Mouse (Mus musculus) gastrocnemius, postnatal 4 days (tissue): Measurements from ENCODE around the gene Uap1l1. TPM values are rescaled to one million over a fixed set of nuclear protein-coding genes. Genes with fewer than 3 reads are reported as not detected.

Experiments used
- DNase-seq, 2 experiments: peaks; one replicate each; pipeline ENCODE4 v3.0.0; 2021 to 2022; ENCODE audit warnings: low spot score in 2 of 2, mixed read lengths in 2 of 2
- total RNA-seq, 2 experiments: library from RNA; stranded (reverse); gene quantifications; 2 replicates each; pipeline ENCODE4 v1.2.3; 2021

The Uap1l1 gene
- total RNA-seq, 2 experiments from 2014 or later = 11.2 to 14.3 TPM

DNA sequence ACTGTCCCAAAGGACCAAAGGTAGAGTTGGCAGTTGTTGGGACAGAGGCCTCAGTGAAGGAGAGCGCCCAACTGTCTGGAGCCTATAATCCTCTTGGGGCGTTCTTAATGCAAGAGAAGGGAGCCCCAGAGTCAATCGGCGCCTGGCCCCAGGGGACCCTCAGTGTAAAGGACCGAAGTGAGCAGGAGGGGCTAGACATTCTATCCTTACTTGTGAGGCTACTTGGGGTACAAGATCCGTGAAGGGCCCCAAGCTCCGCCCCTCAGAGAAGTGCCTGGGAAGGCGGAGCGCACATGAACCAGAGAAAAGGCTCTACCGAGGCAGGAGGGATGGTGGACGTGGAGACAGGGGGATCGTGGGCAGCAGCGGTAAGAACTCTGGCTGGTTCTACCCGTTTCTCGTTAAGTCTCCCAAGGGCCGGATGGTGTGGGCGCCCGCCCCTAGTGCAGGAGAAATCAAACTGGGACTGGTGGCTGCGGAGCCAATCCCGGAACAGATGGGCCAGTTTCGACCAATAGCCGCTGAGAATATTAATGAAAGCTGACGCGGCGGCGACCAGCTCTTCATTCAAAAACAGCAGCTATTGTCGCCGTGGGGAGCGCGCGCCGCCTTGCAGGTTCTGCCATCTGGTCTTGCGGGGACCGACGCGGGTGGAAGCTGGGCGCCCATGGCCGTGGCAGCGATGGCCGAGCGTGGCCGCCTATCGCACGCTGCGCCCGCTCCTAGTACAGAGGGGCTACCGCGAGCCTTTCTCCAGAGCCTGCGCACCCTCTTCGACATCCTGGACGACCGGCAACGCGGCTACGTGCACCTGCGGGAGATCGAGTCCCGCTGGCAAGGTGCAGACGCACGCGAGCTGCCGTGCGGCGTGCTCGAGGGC, 6.5 kb upstream of the Uap1l1 start, which contains the start of gene Sapcd2:
Sapcd2 (plus strand) TSS at position 558 of the 880 bp plus-strand sequence.
- peak; percentile 60 to 82 for DNase-seq

DNA sequence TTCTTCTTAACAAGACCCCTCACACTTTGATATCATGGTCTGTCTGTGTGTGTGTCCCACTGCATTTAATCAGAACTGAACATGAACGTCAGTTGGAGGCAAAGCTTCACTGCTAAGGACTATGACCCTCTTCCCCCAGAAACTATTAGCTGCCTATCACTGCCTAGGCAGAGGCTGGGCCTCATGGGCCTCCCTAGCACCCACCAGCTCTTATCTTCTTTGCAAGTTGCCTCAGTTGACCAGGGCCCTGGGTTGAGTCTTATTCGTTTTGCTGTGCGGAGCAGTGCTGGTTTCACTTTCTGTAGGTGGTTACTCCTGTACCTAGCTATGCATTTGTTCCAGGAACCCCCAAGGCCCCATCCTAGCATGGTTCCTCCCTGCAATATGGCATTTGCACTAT, 4.5 kb upstream of the Uap1l1 start:
- no peak for DNase-seq

DNA sequence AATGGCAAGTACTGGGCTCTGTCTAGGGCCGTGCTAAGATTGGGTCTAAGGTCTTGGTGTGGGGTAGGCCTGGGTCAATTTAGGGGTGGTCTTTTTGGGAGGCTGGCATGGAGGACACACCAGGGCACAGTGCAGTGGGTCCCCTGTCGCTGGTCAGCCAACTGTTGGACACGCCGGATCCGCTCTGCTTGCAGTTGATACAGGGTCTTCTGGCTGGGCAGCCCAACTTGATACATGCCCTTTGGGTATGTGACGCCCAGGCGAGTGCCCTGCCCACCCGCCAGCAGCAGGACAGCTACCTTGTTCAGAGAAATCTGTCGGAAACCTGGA, 756 bp downstream of the Uap1l1 start:
- DNase-seq = no peak

DNA sequence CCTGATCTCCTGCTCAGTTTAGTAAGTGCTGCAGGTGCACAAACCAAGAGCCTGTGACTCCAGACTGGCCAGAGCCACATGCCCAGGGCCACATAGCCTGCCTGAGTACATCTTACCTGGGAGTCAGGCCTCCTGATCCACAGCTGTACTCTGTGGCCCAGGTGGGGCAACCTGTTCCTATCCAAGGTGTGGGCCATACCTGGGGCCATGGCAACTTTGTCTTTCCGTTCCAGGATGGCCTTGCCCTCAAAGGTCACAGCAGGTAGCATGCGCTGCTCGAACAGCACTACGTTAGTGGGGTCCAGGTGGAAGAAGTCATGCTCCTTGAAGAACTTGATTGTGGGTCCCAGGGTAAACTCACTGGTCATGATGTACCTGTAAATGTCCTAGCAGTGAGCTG, 1.2 kb downstream of the Uap1l1 start:
- DNase-seq = no peak

DNA sequence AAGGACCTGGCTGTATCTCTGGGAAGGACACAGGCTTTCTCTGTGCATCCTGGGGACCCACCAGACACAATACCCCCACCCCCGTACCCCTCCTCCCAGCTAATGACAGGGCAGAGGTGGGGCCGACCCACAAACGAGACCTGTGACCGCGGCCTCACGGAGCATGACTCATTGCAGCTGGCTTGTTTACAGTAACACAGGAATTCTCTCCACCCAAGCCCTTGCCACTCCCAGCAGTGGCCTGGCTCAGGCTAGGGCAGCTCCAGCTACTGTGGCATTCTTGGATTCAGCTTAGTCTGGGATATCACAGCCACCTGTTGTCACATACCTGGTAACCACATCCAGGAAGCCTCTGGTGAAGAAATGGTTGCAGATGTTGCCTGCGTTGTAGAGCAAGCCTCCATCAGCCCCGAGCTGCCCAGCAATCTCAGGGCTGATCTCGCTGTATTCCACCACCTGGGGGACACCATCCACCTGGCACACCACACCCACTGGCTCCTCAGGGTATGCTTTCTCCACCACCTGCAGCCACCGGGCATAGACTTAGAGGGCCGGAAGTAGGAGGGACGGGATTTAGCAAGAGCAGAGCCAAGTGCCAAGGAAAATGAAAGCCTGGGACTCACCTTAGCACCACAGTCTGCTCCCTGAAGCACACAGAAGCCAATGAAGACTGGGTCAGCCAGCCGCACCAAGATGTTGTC, 1.9 kb downstream of the Uap1l1 start:
- no peak for DNase-seq

DNA sequence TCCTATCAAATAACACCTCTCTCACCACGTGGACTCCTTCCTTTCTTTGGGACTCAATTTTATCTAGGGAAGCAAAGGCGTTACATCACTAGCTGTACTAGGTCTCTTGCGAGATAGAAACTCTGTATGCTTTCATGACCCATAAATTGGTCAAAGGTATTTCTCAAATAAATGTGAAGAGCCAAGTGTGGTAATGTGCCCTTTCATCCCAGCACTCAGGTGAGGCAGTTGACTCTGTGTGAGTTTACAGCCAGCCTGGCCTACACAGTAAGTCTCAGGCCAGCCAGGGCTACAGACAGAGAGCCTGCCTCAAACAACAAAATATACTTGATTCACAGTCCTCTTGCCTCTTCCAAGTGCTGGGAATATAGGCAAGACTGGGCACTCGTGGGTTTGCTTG, 5.6 kb downstream of the Uap1l1 start:
- DNase-seq = no peak

DNA sequence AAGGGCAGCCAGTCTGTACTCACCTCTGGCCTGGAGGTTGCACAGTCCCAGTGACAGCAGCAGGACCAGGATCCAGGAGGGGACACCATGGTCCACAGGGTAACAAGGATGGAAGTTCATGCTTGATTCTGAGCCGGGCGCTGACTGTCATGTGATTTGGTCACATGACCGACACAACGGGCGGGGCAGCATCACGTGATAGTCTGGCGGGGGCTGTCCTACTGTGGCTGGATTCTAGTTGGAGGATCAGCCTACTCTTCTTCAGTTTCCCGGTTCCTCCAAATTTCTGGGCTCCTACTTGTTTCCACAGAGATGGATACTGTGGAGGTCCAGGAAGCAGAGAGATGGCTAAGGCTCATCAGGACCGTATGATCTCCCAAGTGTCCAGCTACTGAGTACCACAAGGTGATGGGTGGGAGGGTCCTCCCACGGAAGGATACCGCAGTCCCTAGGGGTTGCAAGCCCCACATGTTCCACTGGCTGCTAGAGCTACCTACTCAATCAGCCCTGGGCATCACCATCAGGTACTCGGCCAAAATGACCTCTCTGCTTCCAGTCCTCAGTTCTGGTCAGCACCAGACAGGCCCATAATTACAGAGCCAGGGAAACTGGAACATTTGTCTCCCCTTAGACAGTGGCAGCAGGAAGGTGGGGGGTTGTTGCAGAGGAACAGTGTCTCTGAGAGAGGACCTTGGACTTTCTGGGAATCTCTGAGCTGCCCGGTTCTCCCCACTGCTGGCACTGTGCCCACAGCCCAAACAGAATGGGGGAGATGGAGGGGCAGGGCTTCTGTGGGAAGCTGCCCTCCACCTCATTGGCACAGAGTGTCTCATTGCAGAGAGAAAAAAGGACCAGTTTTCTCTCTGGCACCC, 9.0 kb downstream of the Uap1l1 start, which contains the start of gene Dpp7:
Dpp7 (minus strand) TSS at position 152 of the 872 bp plus-strand sequence.
- DNase-seq = peak; percentile 53 to 81

DNA sequence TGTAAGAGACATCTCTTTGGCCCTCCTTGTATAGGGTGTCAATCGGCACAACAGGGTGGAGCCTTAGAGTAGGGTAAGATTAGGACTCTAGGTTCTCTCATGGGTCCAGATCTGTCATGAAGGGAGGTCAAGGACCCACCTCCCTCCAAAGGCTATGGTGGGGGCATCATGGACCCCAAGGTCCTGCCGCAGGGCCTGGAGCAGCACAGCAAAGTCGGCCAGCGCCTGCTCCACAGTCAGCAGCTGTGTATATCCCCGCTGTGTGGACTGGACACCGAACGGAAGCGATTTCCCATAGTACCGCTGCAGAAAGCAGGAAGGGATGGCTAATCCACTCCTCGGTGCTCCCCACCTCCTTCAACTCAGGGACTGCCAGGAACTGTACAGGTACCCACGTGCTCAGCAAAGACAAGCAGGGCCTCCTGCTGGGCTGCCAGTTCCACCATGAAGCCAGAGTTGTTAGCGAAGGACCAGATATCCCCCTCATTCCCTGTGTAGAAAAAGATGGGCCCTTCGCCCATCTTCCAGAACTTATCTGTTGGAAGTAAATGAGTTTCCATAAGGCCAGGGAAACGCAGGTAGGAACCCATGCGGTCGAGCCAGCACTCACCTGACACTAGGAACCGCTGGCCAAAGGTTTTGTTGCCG, 9.9 kb downstream of the Uap1l1 start:
- DNase-seq = no peak

DNA sequence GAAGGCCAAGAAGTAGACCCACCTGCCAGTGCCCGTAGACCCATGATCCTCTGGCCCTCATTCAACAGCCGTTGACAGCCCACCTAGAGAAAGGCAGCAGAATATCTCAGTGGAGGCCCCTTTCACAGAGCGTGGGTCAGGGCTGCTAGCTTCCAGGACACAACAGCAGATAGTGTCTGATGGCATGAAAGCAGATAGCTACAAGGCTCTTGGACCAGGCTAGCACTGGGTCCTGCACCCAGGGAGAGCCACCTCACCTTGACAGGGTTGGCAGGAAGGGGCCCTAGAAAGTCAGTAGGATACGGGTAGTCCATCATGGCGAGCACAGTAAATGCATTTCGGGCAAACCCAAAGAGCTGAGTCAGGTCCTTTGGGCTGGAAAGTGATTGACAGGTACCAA, 11.3 kb downstream of the Uap1l1 start:
- DNase-seq = no peak

DNA sequence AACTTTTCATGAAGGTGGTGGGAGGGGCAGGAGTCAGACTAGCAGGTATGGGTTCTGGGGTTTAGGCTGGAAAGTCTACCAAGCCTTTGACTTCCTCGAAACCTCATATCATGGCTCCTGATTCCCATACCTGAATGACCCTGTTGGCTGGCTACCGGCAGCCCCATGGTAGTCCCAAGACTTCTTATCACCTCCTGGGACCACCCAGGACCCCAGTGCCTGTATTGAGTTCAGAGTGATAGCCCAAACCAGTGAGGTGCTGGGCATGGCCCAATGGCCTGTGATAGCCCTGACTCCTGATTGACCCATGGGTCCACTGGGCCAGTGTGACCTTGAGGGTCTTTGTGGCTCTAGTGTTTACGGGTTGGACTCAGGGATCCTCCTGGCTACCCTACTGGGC, 14.8 kb downstream of the Uap1l1 start:
- peak in 1 of 2 experiments; percentile 6 for DNase-seq

DNA sequence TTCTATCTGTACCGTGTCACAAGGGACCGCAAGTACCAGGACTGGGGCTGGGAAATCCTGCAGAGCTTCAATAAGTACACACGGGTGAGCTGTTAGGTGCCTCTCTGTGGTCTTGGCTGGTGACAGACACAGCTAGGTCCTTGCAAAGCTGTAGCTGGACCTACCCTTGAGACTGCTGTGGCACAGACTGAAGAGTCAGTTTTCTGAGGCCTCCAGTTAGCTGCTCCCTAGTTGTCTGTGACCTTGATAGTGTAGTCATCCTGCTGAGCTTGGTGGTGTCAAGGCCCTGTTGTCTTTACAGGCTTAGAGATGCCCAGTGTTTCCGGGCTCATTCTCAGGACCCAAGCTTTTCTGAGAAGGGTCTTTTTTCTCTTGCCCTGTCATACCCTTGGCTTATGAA, 16.0 kb downstream of the Uap1l1 start:
- DNase-seq = no peak

DNA sequence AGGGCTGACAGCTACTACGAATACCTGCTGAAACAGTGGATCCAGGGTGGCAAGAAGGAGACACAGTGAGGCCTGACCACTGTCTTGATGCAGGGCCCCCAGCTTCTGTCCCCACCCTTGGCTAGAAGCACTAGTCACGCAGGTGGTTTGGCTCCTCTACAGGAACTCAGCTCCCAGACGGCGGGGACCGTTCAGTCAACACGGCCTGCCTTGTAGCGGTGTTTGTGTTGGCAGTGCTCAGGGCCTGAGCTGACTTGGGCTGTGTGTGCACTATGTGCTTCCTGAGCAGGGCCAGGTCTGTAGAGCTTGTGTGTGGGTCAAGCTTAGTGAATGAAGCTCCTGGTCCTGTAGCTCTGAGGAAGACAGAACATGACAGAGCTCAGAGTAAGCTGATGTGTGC, 17.3 kb downstream of the Uap1l1 start:
- DNase-seq = no peak

DNA sequence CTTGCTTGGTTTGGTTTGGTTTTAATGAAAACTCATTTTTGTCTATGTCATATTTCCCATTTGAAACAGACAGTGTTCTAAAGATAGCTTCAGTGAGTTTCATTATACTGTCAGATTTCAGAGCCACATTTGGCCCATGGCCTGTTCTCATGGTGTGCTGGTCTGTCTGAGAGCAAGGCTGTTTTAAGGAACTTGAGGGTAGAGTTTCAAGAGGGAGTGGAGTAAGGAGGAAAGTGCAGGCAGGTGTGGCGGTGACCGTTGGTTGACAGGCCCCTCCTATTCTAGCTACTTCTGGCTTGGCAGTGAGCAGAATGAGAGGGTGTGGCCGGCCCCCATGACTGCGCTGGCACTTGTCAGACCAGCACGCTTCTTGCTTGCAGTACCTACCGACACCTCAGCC, 27.2 kb downstream of the Uap1l1 start:
- DNase-seq = no peak

DNA sequence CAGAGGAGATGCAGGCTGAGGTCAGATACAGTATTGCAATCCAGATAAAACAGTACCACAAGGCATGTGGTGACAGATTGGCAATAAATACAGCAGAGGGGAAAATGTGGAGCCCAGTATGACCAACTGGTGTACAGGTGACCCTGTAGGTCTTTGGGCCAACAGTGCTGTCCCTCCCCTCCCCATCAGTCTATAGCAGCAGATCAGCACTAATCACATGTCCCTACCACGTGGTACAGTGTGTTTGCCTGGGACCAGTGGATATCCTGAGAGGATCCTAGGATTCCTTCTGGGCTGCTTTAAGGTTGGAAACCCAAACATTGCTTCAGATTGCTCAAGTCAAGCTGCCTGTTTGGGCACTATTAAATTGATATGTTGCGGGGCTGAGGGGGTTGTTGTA, 31.9 kb downstream of the Uap1l1 start:
- DNase-seq = no peak

DNA sequence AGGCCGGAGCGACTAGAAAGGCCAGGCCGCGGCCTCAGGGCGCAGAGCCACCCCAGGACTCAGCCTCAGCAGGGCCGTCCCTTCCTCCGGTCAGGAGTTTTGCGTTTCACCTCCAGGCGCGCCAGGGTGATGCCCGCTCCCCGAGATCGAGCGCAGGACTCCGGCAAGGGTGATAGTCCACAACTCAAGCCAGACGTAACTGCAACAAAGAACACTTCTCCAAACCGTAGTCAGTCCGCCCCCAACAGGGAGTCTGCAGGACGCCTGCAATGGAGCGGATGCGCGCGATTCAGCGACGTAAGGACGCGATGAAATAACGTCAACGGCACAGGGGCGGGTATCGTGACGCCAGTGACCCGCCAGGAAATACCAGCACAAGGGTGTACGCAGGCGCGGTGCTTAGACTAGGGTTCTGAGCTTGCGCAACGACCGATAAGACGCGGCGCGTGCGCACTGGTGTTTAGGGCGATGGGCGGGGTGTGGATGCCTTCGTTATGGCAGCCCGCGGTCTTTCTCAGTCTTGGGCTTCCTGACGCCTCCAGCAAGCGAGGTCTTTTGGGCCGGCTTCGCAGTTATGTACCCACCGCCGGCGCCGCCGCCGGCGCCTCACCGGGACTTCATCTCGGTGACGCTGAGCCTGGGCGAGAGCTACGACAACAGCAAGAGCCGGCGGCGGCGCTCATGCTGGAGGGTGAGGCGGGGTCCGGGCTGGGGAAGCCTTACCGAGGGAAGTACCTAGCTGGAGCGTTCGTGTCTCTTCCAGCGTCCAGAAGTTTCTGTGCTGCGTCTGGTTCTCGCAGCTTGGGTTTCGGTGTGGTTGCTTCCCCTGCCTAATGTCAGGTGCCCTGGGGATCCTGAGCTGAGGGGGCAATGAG, 33.0 kb downstream of the Uap1l1 start, which contains the start of gene Man1b1:
Man1b1 (plus strand) TSS at position 53 of the 875 bp plus-strand sequence.
- DNase-seq = peak; percentile 97 to 100

DNA sequence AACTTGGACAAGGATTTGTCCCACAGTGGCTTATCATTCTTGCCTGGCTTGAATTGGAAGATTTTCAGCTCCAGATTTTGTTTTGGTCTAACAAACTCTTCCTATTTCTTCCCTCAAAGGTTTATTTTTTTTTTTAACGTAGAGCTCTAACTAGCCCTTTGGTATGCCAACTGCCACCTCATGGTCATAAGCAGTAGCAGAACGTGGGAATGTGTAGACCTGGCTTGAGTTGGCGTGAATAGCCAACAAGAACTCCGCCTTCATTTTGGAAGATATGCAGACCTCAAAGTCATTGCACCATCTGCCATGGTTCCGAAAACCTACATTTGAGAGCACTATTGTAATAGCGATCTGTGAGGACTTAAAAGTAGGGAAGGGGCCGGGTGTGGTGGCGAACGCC, 34.0 kb downstream of the Uap1l1 start:
- no peak for DNase-seq

DNA sequence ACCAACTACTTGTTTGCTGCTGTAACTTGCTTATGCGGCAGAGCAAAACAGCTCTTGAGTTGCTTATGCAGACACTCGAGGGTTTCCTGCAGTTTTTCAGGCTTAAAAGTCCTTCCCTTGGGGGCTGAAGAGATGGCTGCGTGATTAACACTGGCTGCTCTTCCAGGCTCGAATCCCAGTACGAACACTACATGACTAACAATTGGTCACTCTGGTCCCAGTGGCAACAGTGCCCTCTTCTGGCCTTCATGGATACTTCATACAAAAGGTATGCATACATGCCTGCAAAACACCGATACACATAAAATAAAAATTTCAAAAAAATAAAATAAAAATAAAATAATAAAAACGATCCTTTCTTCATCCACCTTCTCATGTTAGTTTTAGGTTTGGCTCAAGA, 37.0 kb downstream of the Uap1l1 start:
- DNase-seq = no peak

DNA sequence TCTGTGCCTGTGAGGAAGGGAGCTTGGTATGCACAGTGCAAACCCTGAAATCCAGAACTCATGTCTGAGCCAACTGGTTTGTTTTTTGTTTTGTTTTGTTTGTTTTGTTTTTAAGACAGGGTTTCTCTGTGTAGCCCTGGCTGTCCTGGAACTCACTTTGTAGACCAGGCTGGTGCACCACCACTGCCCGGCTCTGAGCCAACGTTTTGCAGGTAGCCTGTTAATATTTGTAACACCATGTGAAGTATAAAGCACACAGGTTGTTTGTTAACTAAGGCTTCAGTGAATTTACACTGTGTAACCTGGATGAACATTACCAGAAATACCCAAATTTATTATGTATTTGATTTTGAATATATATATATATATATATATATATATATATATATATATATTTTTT, 39.4 kb downstream of the Uap1l1 start:
- no peak for DNase-seq

DNA sequence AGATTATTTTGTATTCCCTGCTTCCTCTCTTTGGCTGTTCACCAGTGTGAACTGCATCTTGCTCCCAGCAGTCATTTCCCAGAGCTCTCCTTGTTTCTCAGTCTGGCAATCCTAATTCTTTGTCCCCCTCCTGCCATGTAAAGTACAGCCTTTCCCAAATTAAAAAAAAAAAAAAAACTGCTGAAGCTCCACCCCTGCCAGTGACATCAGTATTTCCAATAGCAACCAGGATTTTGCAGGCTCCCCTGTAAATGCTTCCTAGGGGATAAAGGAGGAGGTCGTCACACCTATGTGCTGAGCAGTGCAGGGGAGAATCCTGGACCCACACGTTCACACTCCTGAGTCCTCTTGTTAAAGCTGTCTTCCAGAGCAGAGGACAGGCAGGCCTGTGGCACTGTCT, 45.4 kb downstream of the Uap1l1 start:
- no peak for DNase-seq
